Mouse (Mus musculus) frontal cortex, adult 2 months (tissue): ENCODE measurements around the gene Mtf1. TPM values are rescaled to one million over a fixed set of nuclear protein-coding genes. Genes with fewer than 3 reads are reported as not detected.
A peak's percentile ranks its signal among the peaks of the same experiment; 100 is the strongest.

ENCODE experiments used
- DNase-seq, 2 experiments: peaks; one replicate each; pipeline ENCODE4 v3.0.0; 2022; ENCODE audit warnings: low spot score in 1 of 2; ENCODE audit errors: extremely low spot score in 1 of 2
- polyA plus RNA-seq: library from polyadenylated mRNA; depleted of rRNA; stranded (reverse); fragments of >200 nt; gene quantifications from 2 replicates; pipeline ENCODE4 v1.2.3, GENCODE M21; 2012; rRNA removed

The Mtf1 gene
- polyA plus RNA-seq, result 12.9 and 13.2 TPM in 2 replicates

DNA sequence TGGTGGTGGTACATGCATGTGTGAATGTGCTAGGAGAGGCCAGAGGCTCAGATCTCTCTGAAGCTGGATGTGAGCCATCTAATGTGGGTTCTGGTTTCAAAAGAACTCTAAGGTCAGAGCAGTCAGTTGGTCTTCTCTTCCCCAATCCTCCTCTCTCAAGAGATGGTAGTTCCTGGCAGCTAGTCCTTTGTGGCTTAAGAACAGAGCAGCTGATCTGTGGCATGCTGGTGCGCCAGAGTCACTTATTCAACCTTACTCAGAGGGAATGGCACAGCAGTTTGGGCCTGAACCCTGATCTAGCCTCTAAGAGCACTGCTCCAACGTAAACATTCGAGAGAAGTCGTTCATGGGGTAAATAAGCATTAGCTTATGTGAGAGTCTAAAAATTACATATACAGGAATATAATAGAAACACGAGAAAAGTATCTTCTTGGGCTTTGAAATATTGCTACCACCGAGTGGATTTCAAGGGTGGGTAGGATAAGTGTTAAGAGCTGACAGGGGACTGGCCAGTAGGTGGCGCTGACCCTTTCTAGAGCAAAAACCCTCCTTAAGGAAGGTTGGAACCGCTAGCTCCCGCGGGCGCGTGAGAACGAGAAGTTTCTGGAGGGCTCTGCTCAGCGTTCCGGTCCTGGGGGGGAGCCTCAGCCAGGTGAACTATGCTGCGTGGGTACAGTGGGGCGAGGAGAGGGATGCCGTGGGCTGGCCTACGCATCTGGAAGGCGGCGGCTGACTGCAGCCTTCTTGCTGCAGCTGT, at the start of gene Mtf1:
Gene Mtf1, plus strand, starts transcription at position 553 of the 757 bp plus-strand sequence.
- DNase-seq, result peak; percentile 70 to 94

GRCm38 (mm10) chr4:124752281-124753199, 49.4 kb upstream of the Mtf1 start:
- no peak for DNase-seq

DNA sequence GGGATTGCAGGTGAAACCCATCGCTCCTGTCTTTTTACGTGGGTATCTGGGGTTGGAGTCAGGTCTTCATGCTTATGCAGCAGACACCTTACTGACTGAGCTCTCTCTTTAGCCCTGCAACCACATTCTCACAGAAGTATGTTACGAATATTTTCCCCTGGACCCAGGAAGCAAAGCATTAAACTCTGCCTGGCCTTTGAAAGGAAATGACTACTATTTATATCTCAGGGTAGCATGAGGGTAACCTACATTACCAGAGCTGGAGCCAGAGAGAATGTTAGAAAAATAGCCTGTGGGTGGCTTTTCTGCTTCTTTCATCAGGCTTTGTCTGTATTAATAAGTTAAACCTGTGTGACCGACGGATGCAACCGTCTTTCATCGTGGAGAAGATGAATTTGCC, 46.4 kb upstream of the Mtf1 start:
- no peak for DNase-seq

- DNase-seq, result no peak
Measured at GRCm38 (mm10) chr4:124759305-124759811, 42.5 kb upstream of the Mtf1 start.

GRCm38 (mm10) chr4:124761201-124761600, 40.7 kb upstream of the Mtf1 start:
- DNase-seq, result no peak

GRCm38 (mm10) chr4:124762858-124763452, 38.9 kb upstream of the Mtf1 start:
- peak in 1 of 2 experiments; percentile 23 for DNase-seq

DNA sequence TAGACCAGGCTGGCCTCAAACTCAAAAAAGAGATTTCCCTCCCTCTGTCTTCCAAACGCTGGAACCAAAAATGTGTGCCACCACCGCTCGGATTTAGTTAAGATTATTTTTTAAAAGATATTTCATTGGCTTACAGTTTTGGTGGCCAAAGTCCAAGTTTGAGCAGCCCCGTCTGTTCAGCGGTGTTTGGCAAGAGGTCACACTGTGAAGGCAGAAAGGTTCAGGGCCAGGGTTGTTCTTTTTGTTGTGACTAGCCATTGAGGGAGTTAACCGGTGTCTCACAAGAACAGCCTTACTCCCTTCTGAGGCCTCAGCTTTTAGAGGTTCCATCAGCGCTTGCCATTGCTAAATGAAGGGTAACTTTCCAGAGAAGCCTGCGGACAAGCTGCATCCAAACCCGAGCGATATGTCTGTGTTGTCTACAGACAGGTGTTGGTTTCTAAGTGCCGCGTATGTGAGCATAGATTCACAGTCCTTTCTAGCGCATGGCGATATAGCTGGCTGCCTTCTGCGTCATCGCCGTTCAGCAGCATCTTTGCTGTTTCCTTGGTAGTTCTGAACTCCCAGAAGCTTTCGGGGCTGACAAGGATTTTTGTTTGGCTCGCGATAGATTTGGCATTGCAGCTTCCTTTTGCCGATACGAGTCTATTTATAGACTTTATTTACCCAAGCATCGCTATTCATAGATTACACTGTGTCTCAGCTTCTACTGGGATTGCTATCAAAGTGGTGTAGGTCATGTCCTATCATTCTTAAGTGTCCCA, 35.9 kb upstream of the Mtf1 start:
- peak in 1 of 2 experiments; percentile 58 for DNase-seq

DNA sequence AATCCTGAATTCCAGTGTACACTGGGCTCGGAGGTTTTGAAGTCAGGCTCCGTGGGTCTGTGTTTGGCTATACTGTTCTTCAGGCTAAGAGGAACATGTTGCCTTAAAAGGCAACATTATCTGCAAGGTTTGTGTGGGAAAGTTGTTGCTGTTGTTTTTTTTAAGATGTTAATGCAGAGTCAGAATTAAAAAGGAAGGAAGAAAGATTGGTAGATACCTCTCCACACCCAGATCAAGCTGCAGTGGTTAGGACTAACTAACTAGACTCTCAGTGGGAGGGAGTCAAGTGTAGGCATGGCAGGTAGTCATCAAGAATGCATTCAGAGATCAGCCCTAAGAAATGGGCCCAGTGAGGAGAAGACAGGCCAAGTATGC, 35.4 kb upstream of the Mtf1 start:
- no peak for DNase-seq

- peak in 1 of 2 experiments; percentile 39 for DNase-seq
Measured at GRCm38 (mm10) chr4:124768963-124769591, 32.8 kb upstream of the Mtf1 start.

DNA sequence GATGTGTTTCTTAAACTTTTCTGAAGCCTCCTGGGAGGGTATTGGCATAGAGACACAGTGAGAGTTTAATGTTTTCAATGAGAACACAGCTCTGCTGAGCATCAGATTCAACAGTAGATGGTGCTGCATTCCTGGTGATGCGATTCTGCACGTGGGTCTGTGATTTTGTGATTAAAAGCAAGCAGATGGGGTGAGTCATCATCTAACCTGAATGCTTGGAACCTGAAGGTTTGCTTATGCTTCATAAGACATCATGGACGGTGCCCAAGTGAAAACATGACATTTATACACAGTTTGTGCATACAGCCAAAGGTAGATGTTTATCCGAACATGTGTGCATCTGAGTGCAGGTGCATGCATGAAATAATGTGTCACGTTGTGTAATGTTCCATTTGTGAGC, 31.3 kb upstream of the Mtf1 start:
- peak; percentile 35 to 68 for DNase-seq

DNA sequence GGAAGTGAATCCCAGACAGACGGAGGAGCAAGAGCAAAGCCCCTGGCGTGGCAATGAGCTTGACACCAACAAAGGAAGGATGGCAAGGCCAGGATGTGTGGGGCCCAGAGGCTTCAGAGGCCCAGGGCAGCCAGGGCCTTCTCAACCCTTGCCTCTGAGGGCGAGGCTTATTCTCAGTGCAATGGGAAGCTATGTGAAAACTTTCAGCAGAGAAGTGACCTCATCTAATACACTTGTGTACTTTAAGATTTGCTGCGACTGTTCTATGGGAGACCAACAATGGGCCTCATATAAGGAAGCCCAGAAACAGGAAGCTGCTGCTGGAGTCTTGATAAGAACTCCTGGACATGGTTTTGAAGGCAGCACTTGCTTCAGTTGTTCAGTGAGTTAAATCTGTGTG, 29.8 kb upstream of the Mtf1 start:
- no peak for DNase-seq

DNA sequence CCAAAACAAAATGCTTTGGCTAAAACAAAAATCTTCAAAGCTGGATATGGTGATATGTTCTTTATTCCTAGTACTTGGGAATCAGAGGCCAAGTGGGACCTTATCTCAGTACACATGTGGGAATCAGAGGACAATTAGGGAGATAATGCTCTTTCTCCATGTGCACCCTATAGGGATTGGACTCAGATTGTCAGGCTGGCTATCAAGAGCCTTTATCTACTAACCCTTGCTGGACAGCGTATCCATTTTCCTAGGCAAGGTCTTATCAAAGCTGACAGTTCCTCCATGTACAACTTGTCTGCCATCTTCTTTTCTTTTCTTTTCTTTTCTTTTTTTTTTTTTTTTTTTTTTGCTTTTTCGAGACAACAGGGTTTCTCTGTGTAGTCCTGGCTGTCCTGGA, 28.5 kb upstream of the Mtf1 start:
- no peak for DNase-seq

GRCm38 (mm10) chr4:124773995-124774394, 27.9 kb upstream of the Mtf1 start:
- DNase-seq, result no peak

DNA sequence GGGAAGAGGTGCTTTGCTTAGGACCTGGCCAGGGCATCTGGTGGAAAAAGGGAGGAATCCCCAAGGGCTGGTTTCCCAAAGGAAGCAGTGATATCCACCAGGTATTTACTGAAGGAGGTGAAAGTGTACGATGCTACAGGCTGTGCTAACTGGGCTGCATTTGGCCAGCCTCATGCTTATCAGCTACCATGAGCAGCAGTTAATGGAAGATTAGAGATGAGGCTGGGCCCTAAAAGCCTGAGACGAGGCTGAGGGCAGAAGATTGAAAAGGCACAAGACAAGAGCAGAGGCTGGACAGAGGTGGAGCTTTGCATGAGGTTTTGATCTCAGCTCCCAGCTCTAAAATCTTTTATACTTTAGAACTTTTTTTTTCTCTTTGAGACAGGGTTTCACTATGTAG, 27.5 kb upstream of the Mtf1 start:
- no peak for DNase-seq

- DNase-seq, result no peak
Measured at GRCm38 (mm10) chr4:124781361-124781760, 20.5 kb upstream of the Mtf1 start.

DNA sequence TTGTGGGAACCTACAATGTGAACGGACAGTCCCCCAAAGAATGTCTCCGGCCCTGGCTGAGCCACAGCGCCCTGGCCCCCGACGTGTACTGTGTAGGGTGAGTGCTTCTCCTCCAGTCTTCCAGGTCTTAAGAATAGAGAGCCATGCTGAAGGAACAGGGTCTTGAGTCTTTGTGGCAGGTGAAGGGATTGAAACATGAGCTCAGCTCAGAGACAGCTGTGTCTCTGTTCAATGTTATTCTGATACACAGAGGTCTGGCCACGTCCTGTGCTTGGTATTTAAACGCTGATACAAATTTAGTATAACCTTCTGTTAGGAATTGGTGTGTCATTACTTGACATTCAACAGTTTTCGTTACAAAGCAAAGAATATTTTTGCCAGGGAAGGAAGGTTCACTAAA, 19.5 kb upstream of the Mtf1 start:
- DNase-seq, result no peak

DNA sequence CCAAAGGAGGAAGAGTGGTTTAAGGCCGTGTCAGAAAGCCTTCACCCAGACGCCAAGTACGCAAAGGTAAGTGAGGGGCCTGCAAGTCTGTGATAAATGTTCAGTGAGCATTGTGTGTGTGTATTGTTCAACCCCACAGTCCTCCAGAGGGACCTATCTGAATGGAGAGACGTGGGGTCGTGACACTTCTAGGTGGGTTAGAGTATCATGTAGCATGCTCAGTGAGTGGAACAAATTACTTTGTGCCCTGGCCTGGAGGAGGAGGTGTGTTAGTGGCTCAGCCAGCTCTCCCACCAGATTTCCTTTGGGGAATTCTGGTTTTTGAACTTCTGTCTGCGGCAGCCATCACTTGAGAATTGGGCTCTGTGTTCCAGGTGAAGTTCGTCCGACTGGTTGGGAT, 18.0 kb upstream of the Mtf1 start:
- DNase-seq, result no peak

DNA sequence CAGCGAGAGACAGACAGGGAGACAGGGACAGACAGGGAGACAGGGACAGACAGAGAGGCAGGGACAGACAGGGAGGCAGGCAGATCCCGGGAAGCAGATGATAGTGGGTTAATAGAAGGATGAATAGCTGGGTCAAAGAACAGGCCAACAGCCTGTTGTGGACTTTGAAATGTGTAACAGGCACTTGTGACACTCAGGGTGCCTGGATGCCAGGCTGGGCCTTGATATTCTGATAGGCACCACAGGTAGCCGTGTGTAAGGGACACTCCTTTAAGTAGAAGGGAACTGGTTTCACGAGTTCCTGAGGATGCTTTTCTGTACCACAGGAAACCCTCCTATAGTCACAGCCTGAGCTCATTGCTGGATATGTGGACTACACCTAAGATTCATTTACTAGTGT, 11.9 kb upstream of the Mtf1 start:
- DNase-seq, result no peak

DNA sequence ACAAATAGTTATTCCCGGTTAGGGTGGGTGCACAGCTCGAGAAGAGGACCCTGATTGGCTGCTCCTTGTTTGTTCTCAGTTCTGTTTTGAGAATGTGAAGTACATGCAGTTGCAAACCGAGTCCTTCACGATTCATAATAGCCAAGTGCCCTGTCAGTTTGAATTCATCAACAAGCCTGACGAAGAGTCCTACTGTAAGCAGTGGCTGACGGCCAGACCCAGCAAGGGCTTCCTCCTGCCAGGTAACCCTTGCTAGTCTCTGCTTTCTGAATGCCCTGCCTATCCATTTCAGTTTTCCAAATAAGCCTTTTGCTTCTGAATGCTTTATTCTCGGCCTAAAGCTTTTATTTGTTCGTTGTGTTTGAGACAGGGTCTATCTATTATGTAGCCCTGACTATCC, 9.8 kb upstream of the Mtf1 start:
- no peak for DNase-seq

DNA sequence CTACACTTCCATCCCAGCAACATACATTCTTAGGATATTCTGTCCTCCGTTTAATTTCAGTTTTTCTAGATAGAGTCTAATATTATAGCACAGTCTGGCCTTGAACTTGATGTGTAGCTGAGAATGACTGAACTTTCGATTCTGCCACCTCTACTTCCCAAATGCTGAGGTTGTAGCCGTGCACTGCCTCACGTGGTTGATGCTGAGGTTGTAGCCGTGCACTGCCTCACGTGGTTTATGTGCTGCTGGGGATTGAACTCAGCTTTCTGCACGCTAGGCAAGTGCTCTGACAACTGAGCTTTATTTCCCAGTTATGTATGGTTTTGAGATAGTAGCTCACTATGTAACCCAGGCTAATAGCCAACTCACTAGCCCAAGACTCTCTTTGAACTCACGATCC, 5.8 kb upstream of the Mtf1 start:
- DNase-seq, result no peak
